Mouse (Mus musculus) testis, adult 2 months (tissue): ENCODE results near the gene Gipr.

Source experiments
- CTCF ChIP-seq: fragments of 200-500 bp; IDR thresholded peaks from 2 replicates; pipeline ENCODE4 v1.5.1; 2012; ENCODE audit warnings: low read depth, mild to moderate bottlenecking, inconsistent platforms, low read length, moderate library complexity; ENCODE audit not compliant: control insufficient read depth, insufficient read depth, insufficient replicate concordance
- POLR2A ChIP-seq: fragments of 200-500 bp; IDR thresholded peaks from 2 replicates; pipeline ENCODE4 v1.6.1; 2012; ENCODE audit warnings: low read depth, mild to moderate bottlenecking, inconsistent platforms, low read length, moderate library complexity; ENCODE audit not compliant: control insufficient read depth

GRCm38 (mm10) chr7:19179936-19180335 lies 14.0 kb upstream of the Gipr start:
- no peak for TF ChIP-seq CTCF
- TF ChIP-seq POLR2A = no peak
